Mouse (Mus musculus): Measurements from ENCODE around the gene 2810004N23Rik.

The 2810004N23Rik gene

GRCm38 (mm10) chr8:124862321-124863162 lies at the start of gene 2810004N23Rik, which contains the start of gene Gnpat:
Gene 2810004N23Rik (minus strand): TSS chr8:124863120.
Gene Gnpat (plus strand): TSS chr8:124863033.
- DNase-seq (ENCODE audit: extremely low spot score): peak; percentile 96

- no peak for DNase-seq (ENCODE audit: extremely low spot score)
Measured at GRCm38 (mm10) chr8:124911938-124912872, 49.3 kb upstream of the 2810004N23Rik start.

GRCm38 (mm10) chr8:124910349-124910748 lies 47.4 kb upstream of the 2810004N23Rik start:
- no peak for DNase-seq (ENCODE audit: extremely low spot score)

- DNase-seq (ENCODE audit: extremely low spot score): no peak
Measured at GRCm38 (mm10) chr8:124909936-124910335, 47.0 kb upstream of the 2810004N23Rik start.

GRCm38 (mm10) chr8:124905482-124905881 lies 42.6 kb upstream of the 2810004N23Rik start:
- no peak for DNase-seq (ENCODE audit: extremely low spot score)

- DNase-seq (ENCODE audit: extremely low spot score): no peak
Measured at GRCm38 (mm10) chr8:124903198-124903597, 40.3 kb upstream of the 2810004N23Rik start.

- no peak for DNase-seq (ENCODE audit: extremely low spot score)
Measured at GRCm38 (mm10) chr8:124898251-124898905, 35.5 kb upstream of the 2810004N23Rik start.

- peak; percentile 97 for DNase-seq (ENCODE audit: extremely low spot score)
Measured at GRCm38 (mm10) chr8:124897386-124898250, 34.7 kb upstream of the 2810004N23Rik start, which contains the start of the genes Exoc8 and Sprtn. Gene Exoc8 (minus strand): TSS chr8:124897705. Gene Sprtn (plus strand): TSS chr8:124897886.

- peak; percentile 76 for DNase-seq (ENCODE audit: extremely low spot score)
Measured at GRCm38 (mm10) chr8:124896632-124897385, 33.9 kb upstream of the 2810004N23Rik start.

- no peak for DNase-seq (ENCODE audit: extremely low spot score)
Measured at GRCm38 (mm10) chr8:124896010-124896631, 33.2 kb upstream of the 2810004N23Rik start.

GRCm38 (mm10) chr8:124892596-124892995 lies 29.7 kb upstream of the 2810004N23Rik start:
- DNase-seq (ENCODE audit: extremely low spot score): no peak

GRCm38 (mm10) chr8:124888385-124888784 lies 25.5 kb upstream of the 2810004N23Rik start:
- DNase-seq (ENCODE audit: extremely low spot score): no peak

- DNase-seq (ENCODE audit: extremely low spot score): no peak
Measured at GRCm38 (mm10) chr8:124878946-124879526, 16.1 kb upstream of the 2810004N23Rik start.

GRCm38 (mm10) chr8:124878141-124878540 lies 15.2 kb upstream of the 2810004N23Rik start:
- no peak for DNase-seq (ENCODE audit: extremely low spot score)

GRCm38 (mm10) chr8:124872690-124873089 lies 9.8 kb upstream of the 2810004N23Rik start:
- no peak for DNase-seq (ENCODE audit: extremely low spot score)

GRCm38 (mm10) chr8:124872081-124872480 lies 9.2 kb upstream of the 2810004N23Rik start:
- no peak for DNase-seq (ENCODE audit: extremely low spot score)

GRCm38 (mm10) chr8:124871474-124871873 lies 8.6 kb upstream of the 2810004N23Rik start:
- no peak for DNase-seq (ENCODE audit: extremely low spot score)

GRCm38 (mm10) chr8:124869708-124870107 lies 6.8 kb upstream of the 2810004N23Rik start:
- DNase-seq (ENCODE audit: extremely low spot score): no peak

- no peak for DNase-seq (ENCODE audit: extremely low spot score)
Measured at GRCm38 (mm10) chr8:124867126-124867525, 4.2 kb upstream of the 2810004N23Rik start.
